ENCODE assay signal across 22 mouse cellular contexts in the genomic region with DNA sequence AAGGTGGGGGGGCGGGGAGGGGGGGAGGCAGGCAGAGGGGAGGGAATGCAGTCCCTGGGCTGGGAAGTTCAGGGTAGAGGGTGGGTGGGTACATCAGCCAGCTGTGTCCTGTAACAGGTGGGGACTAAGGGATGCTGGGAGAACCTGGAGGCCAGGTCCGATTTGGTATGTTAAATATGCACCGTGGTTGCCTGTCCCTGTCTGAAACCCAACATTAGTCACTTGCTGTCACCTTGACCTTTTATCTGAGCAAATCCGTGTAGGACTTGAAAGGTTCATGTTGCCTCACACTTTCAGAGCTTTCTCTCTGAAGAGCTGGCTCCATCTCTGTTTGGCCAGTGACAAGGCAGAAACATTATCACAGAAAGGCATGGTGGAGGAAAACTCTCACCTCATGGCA. TPM values are rescaled to one million over a fixed set of nuclear protein-coding genes. Genes with fewer than 3 reads are reported as not detected.
DNase-seq lines count a peak whose midpoint lies in the region; ATAC-seq lines count a peak whose summit lies in the region.
"Had no signal": no experiment of that assay in that cellular context is flagged by ENCODE, and none has a peak within 500 bp of the region (broad histone marks: within the 10 kb centered on the region; RNA-seq: fewer than 3 reads in every experiment).

No protein-coding gene starts in this region.

- no peak overlapping the region for H3K4me3 ChIP-seq in midbrain, embryonic 11.5 days (ENCODE audit: low read depth, low read length)
- H3K4me3 ChIP-seq in midbrain, embryonic 15.5 days, result no peak overlapping the region
- no peak overlapping the region for H3K4me3 ChIP-seq in liver, embryonic 12.5 days
- H3K4me3 ChIP-seq: embryonic facial prominence, embryonic 10.5 days; heart, adult 2 months; hindbrain, embryonic 12.5 days; lung, embryonic 15.5 days; midbrain, embryonic 10.5 days; neural tube, embryonic 12.5 days had no signal

- no peaks in the 10 kb centered on the region for H3K9me3 ChIP-seq in midbrain, embryonic 11.5 days (ENCODE audit: control insufficient read depth, low read length)
- no peaks in the 10 kb centered on the region for H3K9me3 ChIP-seq in midbrain, embryonic 15.5 days
- H3K9me3 ChIP-seq in liver, embryonic 12.5 days (replicated peaks), result no peaks in the 10 kb centered on the region
- H3K9me3 ChIP-seq: embryonic facial prominence, embryonic 10.5 days; hindbrain, embryonic 12.5 days; lung, embryonic 15.5 days; midbrain, embryonic 10.5 days; neural tube, embryonic 12.5 days had no signal

- DNase-seq in adrenal gland, postnatal 14 days, result peak; percentile 52
- no peak for DNase-seq in adrenal gland, adult 18-20 months (ENCODE audit: low spot score in 2 of 2)
- peak; percentile 82 for DNase-seq in midbrain, embryonic 11.5 days (ENCODE audit: low spot score, missing footprints)
- no peak for DNase-seq in left cerebral cortex, adult 9 months (ENCODE audit: low spot score in 2 of 2)
- DNase-seq in testis, postnatal 10 days (ENCODE audit: low spot score), result no peak
- DNase-seq in kidney, postnatal 36 days, result no peak
- DNase-seq: cerebellum, adult 2 months; gastrocnemius, postnatal 14 days; heart, adult 2 months; heart, postnatal 10 days; kidney, postnatal 4 days; layer of hippocampus, adult 9-11 months; thymus, postnatal 14 days had no signal

- no peak overlapping the region for H3K4me2 ChIP-seq in midbrain, embryonic 11.5 days
- no peak overlapping the region for H3K4me2 ChIP-seq in midbrain, embryonic 15.5 days
- H3K4me2 ChIP-seq in liver, embryonic 12.5 days, result no peak overlapping the region
- H3K4me2 ChIP-seq: hindbrain, embryonic 12.5 days; lung, embryonic 15.5 days; neural tube, embryonic 12.5 days had no signal

- no peaks in the 10 kb centered on the region for H3K36me3 ChIP-seq in midbrain, embryonic 11.5 days (ENCODE audit: control insufficient read depth, insufficient read depth, low read length)
- H3K36me3 ChIP-seq in midbrain, embryonic 15.5 days (replicated peaks), result no peaks in the 10 kb centered on the region
- no peaks in the 10 kb centered on the region for H3K36me3 ChIP-seq in liver, embryonic 12.5 days
- H3K36me3 ChIP-seq: embryonic facial prominence, embryonic 10.5 days; hindbrain, embryonic 12.5 days; lung, embryonic 15.5 days; neural tube, embryonic 12.5 days had no signal

- 66% methylated on average over 3 of the region's 4 CpGs for WGBS in midbrain, embryonic 11.5 days
- WGBS in midbrain, embryonic 15.5 days, result 71% methylated on average over 3 of the region's 4 CpGs
- 59% methylated on average over 3 of the region's 4 CpGs for WGBS in liver, embryonic 12.5 days (ENCODE audit: insufficient replicate concordance)

- no peak overlapping the region for H3K9ac ChIP-seq in midbrain, embryonic 11.5 days (ENCODE audit: low read length)
- H3K9ac ChIP-seq in midbrain, embryonic 15.5 days, result no peak overlapping the region
- H3K9ac ChIP-seq in liver, embryonic 12.5 days, result no peak overlapping the region
- H3K9ac ChIP-seq: hindbrain, embryonic 12.5 days; lung, embryonic 15.5 days; neural tube, embryonic 12.5 days had no signal

- peaks cover 6% of the 10 kb centered on the region for H3K4me1 ChIP-seq in midbrain, embryonic 11.5 days (ENCODE audit: control insufficient read depth, insufficient read depth, low read length)
- peaks cover 18% of the 10 kb centered on the region for H3K4me1 ChIP-seq in midbrain, embryonic 15.5 days
- peaks cover 42% of the 10 kb centered on the region for H3K4me1 ChIP-seq in liver, embryonic 12.5 days

- no peak for ATAC-seq in midbrain, embryonic 11.5 days (ENCODE audit: low FRiP score)
- no peak for ATAC-seq in midbrain, embryonic 15.5 days (replicated peaks)
- ATAC-seq in liver, embryonic 12.5 days, result no peak
- ATAC-seq: activated CD4-positive, CD25-positive, alpha-beta regulatory T cell, adult 4 months had no signal

- no peaks in the 10 kb centered on the region for H3K27me3 ChIP-seq in midbrain, embryonic 11.5 days (ENCODE audit: control insufficient read depth, insufficient read depth, low read length)
- no peaks in the 10 kb centered on the region for H3K27me3 ChIP-seq in midbrain, embryonic 15.5 days (replicated peaks)
- H3K27me3 ChIP-seq in liver, embryonic 12.5 days (replicated peaks), result no peaks in the 10 kb centered on the region
- H3K27me3 ChIP-seq: hindbrain, embryonic 12.5 days; lung, embryonic 15.5 days; neural tube, embryonic 12.5 days had no signal

- H3K27ac ChIP-seq in midbrain, embryonic 11.5 days (ENCODE audit: low read depth, low read length), result no peak overlapping the region
- H3K27ac ChIP-seq in midbrain, embryonic 15.5 days, result no peak overlapping the region
- H3K27ac ChIP-seq in liver, embryonic 12.5 days, result peak overlapping the region; percentile 34
- H3K27ac ChIP-seq: heart, adult 2 months; hindbrain, embryonic 12.5 days; lung, embryonic 15.5 days; macrophage; midbrain, embryonic 10.5 days; neural tube, embryonic 12.5 days had no signal

RNA-seq across cellular contexts. Expression of a gene that starts 3.9 kb away (rescaled TPM):
- 117 and 128 TPM in 2 replicates for total RNA-seq in adrenal gland, postnatal 14 days (2021)
- total RNA-seq in adrenal gland, adult 18-20 months (2021), result 10 to 100 TPM; 80.3 to 89.6 TPM
- polyA plus RNA-seq in midbrain, embryonic 11.5 days (2014; fragmentation: Nextera tagmentation; extraction: Ambion mirVana), result 339 and 388 TPM in 2 replicates
- polyA plus RNA-seq in midbrain, embryonic 15.5 days (2015; fragmentation: Nextera tagmentation; extraction: Ambion mirVana), result 106 and 110 TPM in 2 replicates
- 215 and 229 TPM in 2 replicates for polyA plus RNA-seq in liver, embryonic 12.5 days (2016; fragmentation: Nextera tagmentation; extraction: Ambion mirVana)

RNA-seq across cellular contexts. Expression of a gene that starts 53.3 kb away (rescaled TPM):
- 859 and 881 TPM in 2 replicates for total RNA-seq in adrenal gland, postnatal 14 days (2021)
- total RNA-seq in adrenal gland, adult 18-20 months (2021), result 1,000 to 10,000 TPM; 1,418 to 2,058 TPM
- polyA plus RNA-seq in midbrain, embryonic 11.5 days (2014; fragmentation: Nextera tagmentation; extraction: Ambion mirVana), result 391 and 404 TPM in 2 replicates
- polyA plus RNA-seq in midbrain, embryonic 15.5 days (2015; fragmentation: Nextera tagmentation; extraction: Ambion mirVana), result 542 and 550 TPM in 2 replicates
- 282 and 297 TPM in 2 replicates for polyA plus RNA-seq in liver, embryonic 12.5 days (2016; fragmentation: Nextera tagmentation; extraction: Ambion mirVana)

Comparison
In these comparisons a context has a peak if more than half of its experiments do, and no peak if none do; other contexts are left out.
1. DNase-seq: peak in adrenal gland, postnatal 14 days (single experiment) and midbrain, embryonic 11.5 days (single experiment); none in adrenal gland, adult 18-20 months (0 of 2), left cerebral cortex, adult 9 months (0 of 2), testis, postnatal 10 days (single experiment) and kidney, postnatal 36 days (0 of 2).